Mouse (Mus musculus): Measurements from ENCODE around the gene Slc38a4. TPM values are rescaled to one million over a fixed set of nuclear protein-coding genes. Genes with fewer than 3 reads are reported as not detected.

Gene Slc38a4
- polyA plus RNA-seq, 1 experiment, result 0.66 TPM

GRCm38 (mm10) chr15:97076092-97076491, 20.3 kb upstream of the Slc38a4 start:
- Histone ChIP-seq H3K4me1 (ENCODE audit: control insufficient read depth, insufficient read depth, low read length) (no peaks in the 10 kb centered on the region), H3K4me3 (ENCODE audit: insufficient read depth, low read length) (no peak overlapping the region), H3K27ac (ENCODE audit: insufficient read depth, low read depth, low read length) (no peak overlapping the region)
- TF ChIP-seq CTCF (IDR thresholded peaks at IDR 0.05; ENCODE audit: low read depth, low read length), result no peak
- no peak for TF ChIP-seq POLR2A (IDR thresholded peaks at IDR 0.05; ENCODE audit: borderline replicate concordance, low read depth, low read length)

- no peak for TF ChIP-seq CTCF (IDR thresholded peaks at IDR 0.05; ENCODE audit: low read depth, low read length)
- no peak for TF ChIP-seq POLR2A (IDR thresholded peaks at IDR 0.05; ENCODE audit: borderline replicate concordance, low read depth, low read length)
- H3K4me1 ChIP-seq (ENCODE audit: control insufficient read depth, insufficient read depth, low read length), result no peaks in the 10 kb centered on the region
- no peak overlapping the region for H3K27ac ChIP-seq (ENCODE audit: insufficient read depth, low read depth, low read length)
- no peak overlapping the region for H3K4me3 ChIP-seq (ENCODE audit: insufficient read depth, low read length)
Observed at GRCm38 (mm10) chr15:97075240-97075639, 19.5 kb upstream of the Slc38a4 start.

GRCm38 (mm10) chr15:97072859-97073826, 17.4 kb upstream of the Slc38a4 start:
- no peak for TF ChIP-seq POLR2A (IDR thresholded peaks at IDR 0.05; ENCODE audit: borderline replicate concordance, low read depth, low read length)
- TF ChIP-seq CTCF (IDR thresholded peaks at IDR 0.05; ENCODE audit: low read depth, low read length), result no peak
- Histone ChIP-seq H3K4me1 (ENCODE audit: control insufficient read depth, insufficient read depth, low read length) (no peaks in the 10 kb centered on the region), H3K27ac (ENCODE audit: insufficient read depth, low read depth, low read length) (no peak overlapping the region), H3K4me3 (ENCODE audit: insufficient read depth, low read length) (no peak overlapping the region)

- no peak overlapping the region for H3K4me3 ChIP-seq (ENCODE audit: insufficient read depth, low read length)
Observed at GRCm38 (mm10) chr15:97067340-97068136, 11.8 kb upstream of the Slc38a4 start.

GRCm38 (mm10) chr15:97066937-97067336, 11.2 kb upstream of the Slc38a4 start:
- TF ChIP-seq CTCF (IDR thresholded peaks at IDR 0.05; ENCODE audit: low read depth, low read length) (no peak), POLR2A (IDR thresholded peaks at IDR 0.05; ENCODE audit: borderline replicate concordance, low read depth, low read length) (no peak)
- no peaks in the 10 kb centered on the region for H3K4me1 ChIP-seq (ENCODE audit: control insufficient read depth, insufficient read depth, low read length)
- H3K4me3 ChIP-seq (ENCODE audit: insufficient read depth, low read length), result no peak overlapping the region
- no peak overlapping the region for H3K27ac ChIP-seq (ENCODE audit: insufficient read depth, low read depth, low read length)

More at GRCm38 (mm10) chr15:97067340-97068136, 11.8 kb upstream of the Slc38a4 start:
- no peak for TF ChIP-seq CTCF (IDR thresholded peaks at IDR 0.05; ENCODE audit: low read depth, low read length)
- no peak for TF ChIP-seq POLR2A (IDR thresholded peaks at IDR 0.05; ENCODE audit: borderline replicate concordance, low read depth, low read length)
- no peak overlapping the region for H3K27ac ChIP-seq (ENCODE audit: insufficient read depth, low read depth, low read length)
- no peaks in the 10 kb centered on the region for H3K4me1 ChIP-seq (ENCODE audit: control insufficient read depth, insufficient read depth, low read length)

- Histone ChIP-seq H3K4me3 (ENCODE audit: insufficient read depth, low read length) (no peak overlapping the region), H3K27ac (ENCODE audit: insufficient read depth, low read depth, low read length) (no peak overlapping the region), H3K4me1 (ENCODE audit: control insufficient read depth, insufficient read depth, low read length) (no peaks in the 10 kb centered on the region)
- TF ChIP-seq POLR2A (IDR thresholded peaks at IDR 0.05; ENCODE audit: borderline replicate concordance, low read depth, low read length) (no peak), CTCF (IDR thresholded peaks at IDR 0.05; ENCODE audit: low read depth, low read length) (no peak)
Observed at GRCm38 (mm10) chr15:97063211-97063610, 7.5 kb upstream of the Slc38a4 start.

GRCm38 (mm10) chr15:97060973-97061372, 5.2 kb upstream of the Slc38a4 start:
- Histone ChIP-seq H3K27ac (ENCODE audit: insufficient read depth, low read depth, low read length) (no peak overlapping the region), H3K4me3 (ENCODE audit: insufficient read depth, low read length) (no peak overlapping the region), H3K4me1 (ENCODE audit: control insufficient read depth, insufficient read depth, low read length) (no peaks in the 10 kb centered on the region)
- no peak for TF ChIP-seq POLR2A (IDR thresholded peaks at IDR 0.05; ENCODE audit: borderline replicate concordance, low read depth, low read length)
- no peak for TF ChIP-seq CTCF (IDR thresholded peaks at IDR 0.05; ENCODE audit: low read depth, low read length)

GRCm38 (mm10) chr15:97060571-97060970, 4.8 kb upstream of the Slc38a4 start:
- no peak overlapping the region for H3K27ac ChIP-seq (ENCODE audit: insufficient read depth, low read depth, low read length)
- TF ChIP-seq POLR2A (IDR thresholded peaks at IDR 0.05; ENCODE audit: borderline replicate concordance, low read depth, low read length) (no peak), CTCF (IDR thresholded peaks at IDR 0.05; ENCODE audit: low read depth, low read length) (no peak)
- no peak overlapping the region for H3K4me3 ChIP-seq (ENCODE audit: insufficient read depth, low read length)
- no peaks in the 10 kb centered on the region for H3K4me1 ChIP-seq (ENCODE audit: control insufficient read depth, insufficient read depth, low read length)

- Histone ChIP-seq H3K4me3 (ENCODE audit: insufficient read depth, low read length) (no peak overlapping the region), H3K4me1 (ENCODE audit: control insufficient read depth, insufficient read depth, low read length) (no peaks in the 10 kb centered on the region), H3K27ac (ENCODE audit: insufficient read depth, low read depth, low read length) (no peak overlapping the region)
- no peak for TF ChIP-seq POLR2A (IDR thresholded peaks at IDR 0.05; ENCODE audit: borderline replicate concordance, low read depth, low read length)
- no peak for TF ChIP-seq CTCF (IDR thresholded peaks at IDR 0.05; ENCODE audit: low read depth, low read length)
Observed at GRCm38 (mm10) chr15:97060102-97060501, 4.3 kb upstream of the Slc38a4 start.
